Mouse (Mus musculus) midbrain, embryonic 14.5 days (tissue): ENCODE data around the gene Mrps17. TPM values are rescaled to one million over a fixed set of nuclear protein-coding genes. Genes with fewer than 3 reads are reported as not detected.

Source experiments
- ATAC-seq: fragments of 200-750 bp; cut with Nextera tagmentation; 2 replicates; pipeline ENCODE4 v1.8.0; 2017; ENCODE audit warnings: moderate number of reproducible peaks, moderate library complexity; ENCODE audit not compliant: low FRiP score, low TSS enrichment
- DNase-seq: peaks from one replicate; pipeline ENCODE4 v3.0.0-alpha.2; 2015
- H3K27ac ChIP-seq: fragments of 300-500 bp; sonication (generic); replicated peaks from 2 replicates; pipeline ENCODE4 v1.5.1; 2014; ENCODE audit warnings: mild to moderate bottlenecking, low read depth, low read length, moderate library complexity
- H3K27me3 ChIP-seq: fragments of 300-500 bp; sonication (generic); 2 replicates; pipeline ENCODE4 v1.6.1; 2014; ENCODE audit warnings: low read length, control low read depth, mixed read lengths; ENCODE audit not compliant: control insufficient read depth, insufficient read depth
- H3K36me3 ChIP-seq: fragments of 300-500 bp; sonication (generic); 2 replicates; pipeline ENCODE4 v1.6.1; 2014; ENCODE audit warnings: low read length, control low read depth; ENCODE audit not compliant: control insufficient read depth, insufficient read depth
- H3K4me1 ChIP-seq: fragments of 300-500 bp; sonication (generic); 2 replicates; pipeline ENCODE4 v1.6.1; 2014; ENCODE audit warnings: mild to moderate bottlenecking, antibody characterized with exemption, low read length, control low read depth; ENCODE audit not compliant: control insufficient read depth, insufficient read depth
- H3K4me2 ChIP-seq: fragments of 300-500 bp; sonication (generic); 2 replicates; pipeline ENCODE4 v1.6.1; 2014; ENCODE audit warnings: mild to moderate bottlenecking, low read length, moderate library complexity
- H3K4me3 ChIP-seq: fragments of 300-500 bp; sonication (generic); replicated peaks from 2 replicates; pipeline ENCODE4 v1.5.1; 2014; ENCODE audit warnings: low read depth, low read length
- H3K9ac ChIP-seq: fragments of 300-500 bp; sonication (generic); replicated peaks from 2 replicates; pipeline ENCODE4 v1.6.1; 2014; ENCODE audit warnings: mild to moderate bottlenecking, low read length, moderate library complexity
- H3K9me3 ChIP-seq: fragments of 300-500 bp; sonication (generic); 2 replicates; pipeline ENCODE4 v1.6.1; 2016; ENCODE audit warnings: low read length, control low read depth, mixed read lengths; ENCODE audit not compliant: control insufficient read depth
- WGBS: fragments of 180-500 bp; shearing (Covaris S2); extraction: QIAGEN DNeasy Blood & Tissue Kit; methylation state at CpG from one replicate; pipeline ENCODE4 v1.1.7; 2014; 5-methylcytosine and 5-hydroxymethylcytosine counted together
- polyA plus RNA-seq: library from polyadenylated mRNA; unstranded; fragments of >200 nt; fragmentation: Nextera tagmentation; extraction: Ambion mirVana; gene quantifications from 2 replicates; pipeline ENCODE4 v1.2.1, GENCODE M21; 2014

Gene Mrps17
- polyA plus RNA-seq, 1 experiment from 2014 or later: 182 TPM

- H3K4me3 ChIP-seq: no peak overlapping the region
- H3K4me1 ChIP-seq: no peaks in the 10 kb centered on the region
- no peak overlapping the region for H3K9ac ChIP-seq
- no peaks in the 10 kb centered on the region for H3K9me3 ChIP-seq
- ATAC-seq (no peak), DNase-seq (peak; percentile 12)
- WGBS: 39% methylated on average over 2 of the region's 2 CpGs
- no peak overlapping the region for H3K27ac ChIP-seq
- no peaks in the 10 kb centered on the region for H3K27me3 ChIP-seq
- H3K36me3 ChIP-seq: no peaks in the 10 kb centered on the region
- 0 out of 2 replicates have a peak overlapping the region, but pooled peaks have one; percentile 15 for H3K4me2 ChIP-seq
Observed at GRCm38 (mm10) chr5:129700506-129700905, 14.8 kb upstream of the Mrps17 start.

GRCm38 (mm10) chr5:129701706-129702105 lies 13.6 kb upstream of the Mrps17 start:
- H3K27ac ChIP-seq: no peak overlapping the region
- H3K9ac ChIP-seq: no peak overlapping the region
- no peaks in the 10 kb centered on the region for H3K4me1 ChIP-seq
- H3K36me3 ChIP-seq: no peaks in the 10 kb centered on the region
- ATAC-seq: no peak
- DNase-seq: no peak
- H3K27me3 ChIP-seq: no peaks in the 10 kb centered on the region
- H3K4me3 ChIP-seq: no peak overlapping the region
- no peaks in the 10 kb centered on the region for H3K9me3 ChIP-seq
- 77% methylated on average over 1 of the region's 1 CpGs for WGBS
- no peak overlapping the region for H3K4me2 ChIP-seq

- Histone ChIP-seq H3K36me3 (no peaks in the 10 kb centered on the region), H3K4me2 (no peak overlapping the region), H3K9ac (no peak overlapping the region), H3K4me3 (no peak overlapping the region), H3K9me3 (no peaks in the 10 kb centered on the region), H3K4me1 (no peaks in the 10 kb centered on the region), H3K27me3 (no peaks in the 10 kb centered on the region), H3K27ac (no peak overlapping the region)
- no peak for ATAC-seq
- no peak for DNase-seq
Observed at GRCm38 (mm10) chr5:129703368-129703767, 11.9 kb upstream of the Mrps17 start.

GRCm38 (mm10) chr5:129708412-129708811 lies 6.9 kb upstream of the Mrps17 start, which contains the start of gene Sept14:
Gene Sept14, minus strand, starts transcription at chr5:129708512.
- no peak for DNase-seq
- Histone ChIP-seq H3K27me3 (no peaks in the 10 kb centered on the region), H3K27ac (no peak within 1 kb of the TSS), H3K9ac (no peak within 1 kb of the TSS), H3K36me3 (no peaks in the 10 kb centered on the region), H3K9me3 (no peaks in the 10 kb centered on the region), H3K4me1 (no peaks in the 10 kb centered on the region), H3K4me2 (no peak within 1 kb of the TSS), H3K4me3 (no peak within 1 kb of the TSS)
- no peak for ATAC-seq
- 55% methylated on average over 2 of the region's 2 CpGs for WGBS

- H3K27ac ChIP-seq: no peak overlapping the region
- no peaks in the 10 kb centered on the region for H3K9me3 ChIP-seq
- H3K4me3 ChIP-seq: no peak overlapping the region
- no peak overlapping the region for H3K9ac ChIP-seq
- peaks cover 24% of the 10 kb centered on the region for H3K36me3 ChIP-seq
- no peak overlapping the region for H3K4me2 ChIP-seq
- DNase-seq (no peak), ATAC-seq (no peak)
- no peaks in the 10 kb centered on the region for H3K27me3 ChIP-seq
- WGBS: 91% methylated on average over 9 of the region's 9 CpGs
- H3K4me1 ChIP-seq: peaks cover 4% of the 10 kb centered on the region
Observed at GRCm38 (mm10) chr5:129717016-129717415, 1.7 kb downstream of the Mrps17 start.

- WGBS: 83% methylated on average over 3 of the region's 3 CpGs
- Histone ChIP-seq H3K27ac (no peak overlapping the region), H3K36me3 (peaks cover 24% of the 10 kb centered on the region), H3K4me2 (no peak overlapping the region), H3K27me3 (no peaks in the 10 kb centered on the region), H3K9ac (no peak overlapping the region), H3K9me3 (no peaks in the 10 kb centered on the region), H3K4me3 (no peak overlapping the region), H3K4me1 (peaks cover 4% of the 10 kb centered on the region)
- DNase-seq (no peak), ATAC-seq (no peak)
Observed at GRCm38 (mm10) chr5:129720176-129720575, 4.9 kb downstream of the Mrps17 start.

- Histone ChIP-seq H3K9me3 (no peaks in the 10 kb centered on the region), H3K4me3 (peak overlapping the region; percentile 82), H3K4me2 (peak overlapping the region; percentile 61), H3K27ac (no peak overlapping the region), H3K4me1 (peaks cover 9% of the 10 kb centered on the region; the same call in 1 of the 2 replicates), H3K36me3 (peaks cover 4% of the 10 kb centered on the region), H3K27me3 (no peaks in the 10 kb centered on the region), H3K9ac (no peak overlapping the region; the same call in 1 of the 2 replicates)
- no peak for DNase-seq
- no peak for ATAC-seq
- 60% methylated on average over 4 of the region's 4 CpGs for whole genome bisulfite sequencing
Observed at GRCm38 (mm10) chr5:129724268-129724667, 9.0 kb downstream of the Mrps17 start.

- Histone ChIP-seq H3K27me3 (no peaks in the 10 kb centered on the region), H3K4me2 (peak within 1 kb of the TSS; percentile 61), H3K4me1 (peaks cover 9% of the 10 kb centered on the region; the same call in 1 of the 2 replicates), H3K9me3 (no peaks in the 10 kb centered on the region), H3K4me3 (peak within 1 kb of the TSS; percentile 82), H3K36me3 (no peaks in the 10 kb centered on the region), H3K9ac (peak within 1 kb of the TSS; percentile 91), H3K27ac (peak within 1 kb of the TSS; percentile 92)
- 1% methylated on average over 78 of the region's 93 CpGs for WGBS
- DNase-seq: peak; percentile 93
- peak; percentile 95 for ATAC-seq
Observed at GRCm38 (mm10) chr5:129724834-129725773, 9.8 kb downstream of the Mrps17 start, which contains the start of gene Nipsnap2. Gene Nipsnap2, plus strand, starts transcription at chr5:129725063.
